Mouse (Mus musculus) lung, postnatal 0 days (tissue): ENCODE data around the gene Gm49337.
A peak's percentile ranks its signal among the peaks of the same experiment; 100 is the strongest.

Source experiments
- CTCF ChIP-seq: IDR thresholded peaks from 2 replicates; pipeline ENCODE4 v1.5.1; 2016; ENCODE audit warnings: antibody characterized with exemption, mild to moderate bottlenecking
- EP300 ChIP-seq: IDR thresholded peaks from 2 replicates; pipeline ENCODE4 v1.6.1; 2016; ENCODE audit warnings: antibody characterized with exemption, mild to moderate bottlenecking, control low read depth

DNA sequence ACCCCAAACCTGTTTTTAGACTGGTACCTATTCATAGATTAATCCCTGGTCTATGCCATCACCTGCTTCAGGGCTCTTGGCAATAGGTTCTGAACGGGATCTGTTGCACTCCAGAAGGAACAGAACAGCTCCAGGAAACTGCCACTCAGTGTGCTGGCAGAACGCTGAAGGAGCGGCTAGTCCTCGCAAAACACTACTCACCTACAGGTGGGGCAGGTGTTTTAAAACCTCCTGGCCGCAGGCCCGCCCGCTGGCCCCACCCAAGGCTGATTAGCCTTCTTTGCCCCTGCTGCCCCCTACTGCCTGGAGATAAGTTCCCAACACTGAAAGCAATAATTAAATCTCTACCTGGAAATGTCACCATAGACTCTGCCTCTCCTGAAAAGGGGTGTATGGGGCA lies 5.8 kb upstream of the Gm49337 start, which contains the start of gene Tspan1:
- TF ChIP-seq CTCF (peak; percentile 70), EP300 (no peak)
